Mouse (Mus musculus): ENCODE results near the gene Prkar2a.

- TF ChIP-seq CTCF (IDR thresholded peaks at IDR 0.05; ENCODE audit: borderline replicate concordance, control insufficient read depth, extremely low read depth, insufficient read depth, low read length, poor library complexity) (no peak), POLR2A (IDR thresholded peaks at IDR 0.05; ENCODE audit: control insufficient read depth, extremely low read depth, insufficient read depth, low read length, poor library complexity) (no peak)
These were observed 65.3 kb downstream of the Prkar2a start for GRCm38 (mm10) chr9:108754423-108754822.

Data from thymus, adult 2 months (tissue).